In genomic region chr2:179522141-179522540, GRCm38 (mm10) we compare ENCODE assay signal across 15 mouse cellular contexts.
DNase-seq lines count a peak whose midpoint lies in the region; ATAC-seq lines count a peak whose summit lies in the region.
"Had no signal": no experiment of that assay in that cellular context is flagged by ENCODE, and none has a peak within 500 bp of the region (broad histone marks: within the 10 kb centered on the region; RNA-seq: fewer than 3 reads in every experiment).

No protein-coding gene starts in this region.

- peak; percentile 21 for DNase-seq in hindbrain, embryonic 10.5 days (ENCODE audit: low spot score)
- no peak for DNase-seq in hindbrain, embryonic 11.5 days (ENCODE audit: low spot score)
- peak; percentile 34 for DNase-seq in cerebellum, adult 9-11 months
- peak; percentile 26 for DNase-seq in hindlimb bud, embryonic 11.5 days (ENCODE audit: extremely low spot score, low read depth, low spot score)
- no peak for DNase-seq in kidney, postnatal 36 days
- DNase-seq in ovary, postnatal 14 days (ENCODE audit: low spot score): no peak
- DNase-seq in kidney, postnatal 25 days: no peak
- DNase-seq: gastrocnemius, postnatal 36 days; layer of hippocampus, adult 9-11 months; lung, postnatal 14 days; right cerebral cortex, postnatal 25 days had no signal

- no peak overlapping the region for H3K4me3 ChIP-seq in hindbrain, embryonic 10.5 days
- H3K4me3 ChIP-seq in hindbrain, embryonic 11.5 days (ENCODE audit: low read depth, low read length): no peak overlapping the region
- no peak overlapping the region for H3K4me3 ChIP-seq in midbrain, embryonic 16.5 days (ENCODE audit: low read depth, low read length)
- H3K4me3 ChIP-seq: heart, embryonic 15.5 days; myocyte had no signal

- ATAC-seq in hindbrain, embryonic 11.5 days (ENCODE audit: low FRiP score): no peak
- ATAC-seq in midbrain, embryonic 16.5 days: no peak

- 15% methylated on average over 8 of the region's 8 CpGs for WGBS in hindbrain, embryonic 10.5 days
- 16% methylated on average over 8 of the region's 8 CpGs for WGBS in hindbrain, embryonic 11.5 days
- 7% methylated on average over 8 of the region's 8 CpGs for WGBS in midbrain, embryonic 16.5 days

- peak overlapping the region; percentile 70 for H3K27ac ChIP-seq in hindbrain, embryonic 10.5 days
- H3K27ac ChIP-seq in hindbrain, embryonic 11.5 days (ENCODE audit: low read depth, low read length): no peak overlapping the region
- peak overlapping the region; percentile 3; the same call in 1 of the 2 replicates for H3K27ac ChIP-seq in midbrain, embryonic 16.5 days (ENCODE audit: low read length)
- H3K27ac ChIP-seq: heart, embryonic 15.5 days had no signal

- H3K9ac ChIP-seq in hindbrain, embryonic 11.5 days (ENCODE audit: low read depth, low read length): no peak overlapping the region
- no peak overlapping the region for H3K9ac ChIP-seq in midbrain, embryonic 16.5 days (ENCODE audit: low read depth, low read length)
- H3K9ac ChIP-seq: heart, embryonic 15.5 days had no signal

- H3K4me2 ChIP-seq in hindbrain, embryonic 11.5 days (replicated peaks; ENCODE audit: low read depth, low read length): no peak overlapping the region
- no peak overlapping the region for H3K4me2 ChIP-seq in midbrain, embryonic 16.5 days (ENCODE audit: low read length)
- H3K4me2 ChIP-seq: heart, embryonic 15.5 days; liver, embryonic 11.5 days had no signal

- peaks cover 77% of the 10 kb centered on the region for H3K4me1 ChIP-seq in hindbrain, embryonic 10.5 days (replicated peaks)
- H3K4me1 ChIP-seq in hindbrain, embryonic 11.5 days (replicated peaks; ENCODE audit: control insufficient read depth, insufficient read depth, low read length): peaks cover 11% of the 10 kb centered on the region
- peaks cover 31% of the 10 kb centered on the region for H3K4me1 ChIP-seq in midbrain, embryonic 16.5 days (ENCODE audit: control insufficient read depth, insufficient read depth, low read length)
- H3K4me1 ChIP-seq: heart, embryonic 15.5 days had no signal

- no peaks in the 10 kb centered on the region for H3K9me3 ChIP-seq in hindbrain, embryonic 10.5 days
- no peaks in the 10 kb centered on the region for H3K9me3 ChIP-seq in hindbrain, embryonic 11.5 days (ENCODE audit: control insufficient read depth, low read length)
- no peaks in the 10 kb centered on the region for H3K9me3 ChIP-seq in midbrain, embryonic 16.5 days (replicated peaks; ENCODE audit: control insufficient read depth, low read length, poor library complexity, severe bottlenecking)
- H3K9me3 ChIP-seq: heart, embryonic 15.5 days had no signal

- H3K36me3 ChIP-seq in hindbrain, embryonic 10.5 days: no peaks in the 10 kb centered on the region
- no peaks in the 10 kb centered on the region for H3K36me3 ChIP-seq in hindbrain, embryonic 11.5 days (ENCODE audit: control insufficient read depth, insufficient read depth, low read length)
- H3K36me3 ChIP-seq in midbrain, embryonic 16.5 days (ENCODE audit: control insufficient read depth, insufficient read depth, low read length): no peaks in the 10 kb centered on the region
- H3K36me3 ChIP-seq: heart, embryonic 15.5 days had no signal

- peaks cover 14% of the 10 kb centered on the region; the same call in 1 of the 2 replicates for H3K27me3 ChIP-seq in hindbrain, embryonic 10.5 days (ENCODE audit: insufficient read depth, poor library complexity, severe bottlenecking)
- H3K27me3 ChIP-seq in hindbrain, embryonic 11.5 days (ENCODE audit: control insufficient read depth, insufficient read depth, low read length): no peaks in the 10 kb centered on the region
- H3K27me3 ChIP-seq in midbrain, embryonic 16.5 days (ENCODE audit: control insufficient read depth, insufficient read depth, low read depth, low read length): no peaks in the 10 kb centered on the region; the same call in 1 of the 2 replicates

Comparison
In these comparisons a context has a peak if more than half of its experiments do, and no peak if none do; other contexts are left out.
1. DNase-seq: peak in hindbrain, embryonic 10.5 days (single experiment), cerebellum, adult 9-11 months (single experiment) and hindlimb bud, embryonic 11.5 days (single experiment); none in hindbrain, embryonic 11.5 days (single experiment), kidney, postnatal 36 days (0 of 2), ovary, postnatal 14 days (single experiment) and kidney, postnatal 25 days (0 of 2).